Mouse (Mus musculus) liver, embryonic 14.5 days (tissue): ENCODE measurements around the gene Dhfr.
"Not testable (repeated sequence)": the region's sequence is repeated elsewhere in the genome, so short reads cannot be mapped to it uniquely, and the experiment has no call there.

ENCODE experiments used
- CTCF ChIP-seq: IDR thresholded peaks from 2 replicates; pipeline ENCODE4 v1.5.1; 2016; ENCODE audit warnings: antibody characterized with exemption, low read depth, control low read depth
- EP300 ChIP-seq: IDR thresholded peaks from 2 replicates; pipeline ENCODE4 v1.6.1; 2016; ENCODE audit warnings: antibody characterized with exemption, low read depth

DNA sequence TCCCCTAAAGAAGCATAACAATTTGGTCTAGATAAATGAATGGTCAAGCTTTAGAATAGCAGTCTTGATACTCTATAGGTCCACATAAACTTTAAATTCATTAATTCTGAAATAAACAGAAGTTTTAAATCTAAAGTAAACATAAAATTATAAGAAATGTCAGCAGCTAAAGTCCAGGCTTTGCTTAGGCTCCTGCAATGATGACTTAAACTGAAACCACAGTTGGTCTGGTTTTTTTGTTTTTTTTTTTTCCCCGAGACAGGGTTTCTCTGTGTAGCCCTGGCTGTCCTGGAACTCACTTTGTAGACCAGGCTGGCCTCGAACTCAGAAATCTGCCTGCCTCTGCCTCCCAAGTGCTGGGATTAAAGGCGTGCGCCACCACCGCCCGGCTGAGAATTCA lies 16.9 kb downstream of the Dhfr start:
- TF ChIP-seq CTCF, EP300: not testable (repeated sequence)
